Mouse (Mus musculus) limb, embryonic 12.5 days (tissue): ENCODE data around the gene Nt5dc2. TPM values are rescaled to one million over a fixed set of nuclear protein-coding genes. Genes with fewer than 3 reads are reported as not detected.

Source experiments
- ATAC-seq: fragments of 200-750 bp; cut with Nextera tagmentation; 2 replicates; pipeline ENCODE4 v1.8.0; 2017; ENCODE audit warnings: low read depth, moderate TSS enrichment; ENCODE audit not compliant: insufficient number of reproducible peaks, insufficient read depth, low FRiP score, low TSS enrichment
- H3K27ac ChIP-seq: fragments of 300-500 bp; sonication (generic); 2 replicates; pipeline ENCODE4 v1.5.1; 2016; ENCODE audit warnings: mild to moderate bottlenecking, moderate library complexity
- H3K27me3 ChIP-seq: fragments of 300-500 bp; sonication (generic); 2 replicates; pipeline ENCODE4 v1.6.1; 2016; ENCODE audit warnings: mild to moderate bottlenecking, moderate library complexity
- H3K36me3 ChIP-seq: fragments of 300-500 bp; sonication (generic); 2 replicates; pipeline ENCODE4 v1.6.1; 2016; ENCODE audit warnings: mild to moderate bottlenecking, moderate library complexity
- H3K4me1 ChIP-seq: fragments of 300-500 bp; sonication (generic); replicated peaks from 2 replicates; pipeline ENCODE4 v1.6.1; 2016
- H3K4me2 ChIP-seq: fragments of 300-500 bp; sonication (generic); 2 replicates; pipeline ENCODE4 v1.6.1; 2016; ENCODE audit warnings: mild to moderate bottlenecking, moderate library complexity
- H3K4me3 ChIP-seq: fragments of 300-500 bp; sonication (generic); replicated peaks from 2 replicates; pipeline ENCODE4 v1.5.1; 2016; ENCODE audit warnings: mild to moderate bottlenecking
- H3K9ac ChIP-seq: fragments of 300-500 bp; sonication (generic); replicated peaks from 2 replicates; pipeline ENCODE4 v1.6.1; 2016; ENCODE audit warnings: mild to moderate bottlenecking, moderate library complexity
- H3K9me3 ChIP-seq: fragments of 300-500 bp; sonication (generic); 2 replicates; pipeline ENCODE4 v1.6.1; 2016; ENCODE audit warnings: mild to moderate bottlenecking, moderate library complexity
- WGBS: fragments of 180-500 bp; shearing (Covaris S2); methylation state at CpG from one replicate; pipeline ENCODE4 v1.1.7; 2016; 5-methylcytosine and 5-hydroxymethylcytosine counted together
- polyA plus RNA-seq: library from polyadenylated mRNA; unstranded; fragments of >200 nt; fragmentation: Nextera tagmentation; extraction: Ambion mirVana; gene quantifications from 2 replicates; pipeline ENCODE4 v1.2.1, GENCODE M21; 2016

Nt5dc2 gene
- polyA plus RNA-seq, 1 experiment from 2014 or later: 485 TPM

GRCm38 (mm10) chr14:31160196-31161150 lies 29.6 kb downstream of the Nt5dc2 start:
- 78% methylated on average over 27 of the region's 27 CpGs for WGBS
- Histone ChIP-seq H3K27me3 (no peaks in the 10 kb centered on the region), H3K4me3 (no peak overlapping the region), H3K9ac (no peak overlapping the region), H3K27ac (no peak overlapping the region), H3K4me1 (peaks cover 1% of the 10 kb centered on the region; the same call in 1 of the 2 replicates), H3K36me3 (no peaks in the 10 kb centered on the region), H3K9me3 (no peaks in the 10 kb centered on the region), H3K4me2 (no peak overlapping the region)
- ATAC-seq: no peak

DNA sequence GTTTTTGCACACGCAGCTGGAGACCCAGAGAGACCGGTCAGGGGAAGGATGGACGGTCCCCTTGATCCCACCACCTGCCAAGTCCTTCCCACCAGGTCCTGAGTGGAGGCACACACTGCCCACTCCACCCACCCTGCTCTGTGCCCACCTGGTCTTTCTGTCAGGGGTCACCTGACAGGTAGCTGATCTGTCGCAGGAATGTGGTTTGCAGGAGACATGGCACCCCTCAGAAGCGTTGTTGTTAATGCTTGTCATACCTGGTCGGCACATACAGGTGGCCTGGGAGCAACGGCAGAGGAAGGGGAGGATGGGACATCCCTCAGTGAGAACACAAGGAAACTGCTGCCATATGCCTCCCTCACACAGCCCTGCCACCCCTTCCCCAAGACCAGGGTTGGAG lies 30.3 kb downstream of the Nt5dc2 start:
- H3K27ac ChIP-seq: no peak overlapping the region
- no peak overlapping the region for H3K9ac ChIP-seq
- no peaks in the 10 kb centered on the region for H3K27me3 ChIP-seq
- H3K36me3 ChIP-seq: no peaks in the 10 kb centered on the region
- 88% methylated on average over 7 of the region's 7 CpGs for WGBS
- ATAC-seq: no peak
- H3K4me1 ChIP-seq: peaks cover 7% of the 10 kb centered on the region; the same call in 1 of the 2 replicates
- no peak overlapping the region for H3K4me2 ChIP-seq
- no peaks in the 10 kb centered on the region for H3K9me3 ChIP-seq
- H3K4me3 ChIP-seq: no peak overlapping the region

- no peak for ATAC-seq
- Histone ChIP-seq H3K9ac (peak overlapping the region; percentile 12; the same call in 1 of the 2 replicates), H3K27ac (no peak overlapping the region), H3K4me3 (no peak overlapping the region), H3K4me1 (peaks cover 12% of the 10 kb centered on the region; the same call in 1 of the 2 replicates), H3K27me3 (no peaks in the 10 kb centered on the region), H3K36me3 (no peaks in the 10 kb centered on the region), H3K9me3 (no peaks in the 10 kb centered on the region), H3K4me2 (no peak overlapping the region)
- 75% methylated on average over 10 of the region's 10 CpGs for WGBS
Observed at GRCm38 (mm10) chr14:31161638-31162037, 30.8 kb downstream of the Nt5dc2 start.

DNA sequence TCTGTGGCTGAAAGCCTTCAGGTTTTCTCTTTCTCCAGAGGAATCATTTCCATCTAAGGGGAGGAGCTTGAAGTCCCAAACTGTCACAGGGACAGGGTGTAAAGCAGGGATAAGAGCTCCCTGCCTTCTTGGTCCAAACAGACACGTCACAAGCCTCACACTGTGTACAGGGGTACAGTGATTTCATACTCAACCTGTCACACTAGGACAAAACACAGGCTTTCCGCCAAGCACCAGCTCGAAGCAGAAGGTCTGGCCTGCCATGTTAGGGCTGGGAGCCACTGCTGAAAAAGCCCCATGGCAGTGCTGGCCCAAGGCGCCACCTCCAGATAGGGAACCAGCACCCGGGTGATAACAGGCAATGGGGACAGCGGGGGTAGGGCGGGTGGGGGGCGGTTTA lies 33.2 kb downstream of the Nt5dc2 start:
- Histone ChIP-seq H3K36me3 (no peaks in the 10 kb centered on the region), H3K9me3 (no peaks in the 10 kb centered on the region), H3K27me3 (no peaks in the 10 kb centered on the region), H3K9ac (no peak overlapping the region), H3K4me1 (peaks cover 28% of the 10 kb centered on the region), H3K4me3 (no peak overlapping the region), H3K27ac (no peak overlapping the region), H3K4me2 (no peak overlapping the region)
- 85% methylated on average over 8 of the region's 8 CpGs for WGBS
- no peak for ATAC-seq

DNA sequence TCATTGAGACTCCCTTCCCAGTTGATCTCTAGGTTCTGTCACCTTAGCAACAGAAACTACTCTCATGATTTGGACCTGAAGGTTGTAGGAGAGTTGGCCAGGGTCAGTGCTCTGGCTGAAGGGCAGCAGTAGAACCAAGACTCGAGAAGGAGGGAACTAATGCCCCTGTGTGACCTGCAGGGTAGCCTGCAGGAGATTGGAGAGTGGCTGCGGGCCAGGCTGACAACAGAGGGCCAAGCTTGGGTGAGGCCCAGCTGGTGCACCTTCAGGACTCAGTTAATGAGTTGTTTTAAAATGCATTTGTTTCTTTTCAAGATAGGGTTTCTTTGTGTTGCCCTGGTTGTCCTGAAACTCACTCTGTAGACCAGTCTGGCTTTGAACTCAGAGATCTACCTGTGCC lies 34.2 kb downstream of the Nt5dc2 start:
- no peaks in the 10 kb centered on the region for H3K9me3 ChIP-seq
- no peaks in the 10 kb centered on the region for H3K27me3 ChIP-seq
- no peak overlapping the region for H3K4me3 ChIP-seq
- WGBS: 65% methylated on average over 2 of the region's 2 CpGs
- H3K36me3 ChIP-seq: peaks cover 1% of the 10 kb centered on the region
- no peak overlapping the region for H3K9ac ChIP-seq
- no peak overlapping the region for H3K4me2 ChIP-seq
- no peak for ATAC-seq
- peaks cover 28% of the 10 kb centered on the region for H3K4me1 ChIP-seq
- no peak overlapping the region for H3K27ac ChIP-seq

DNA sequence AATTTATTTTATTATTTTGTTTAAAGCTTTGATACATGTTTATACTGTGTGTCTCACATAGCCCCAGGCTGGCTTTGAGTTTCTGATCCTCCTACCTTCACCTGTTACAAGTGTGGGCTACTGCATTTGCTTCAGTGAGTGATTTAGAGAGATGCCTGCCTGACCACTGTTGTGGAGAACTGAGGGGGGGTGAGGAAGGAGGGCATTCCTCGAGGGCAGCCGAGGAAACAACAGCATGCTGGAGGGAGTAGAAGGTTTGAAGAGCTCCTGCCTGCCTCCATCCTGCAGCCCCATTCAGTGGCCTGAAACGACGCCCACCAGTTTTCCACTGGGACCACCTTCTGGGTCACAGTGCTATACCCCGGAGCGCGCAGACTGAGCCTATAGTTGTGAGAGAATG lies 34.6 kb downstream of the Nt5dc2 start:
- Histone ChIP-seq H3K4me1 (peaks cover 28% of the 10 kb centered on the region), H3K36me3 (peaks cover 6% of the 10 kb centered on the region), H3K9ac (0 out of 2 replicates have a peak overlapping the region, but pooled peaks have one; percentile 4), H3K9me3 (no peaks in the 10 kb centered on the region), H3K4me3 (no peak overlapping the region), H3K27me3 (no peaks in the 10 kb centered on the region), H3K4me2 (no peak overlapping the region), H3K27ac (no peak overlapping the region)
- no peak for ATAC-seq
- WGBS: 69% methylated on average over 7 of the region's 7 CpGs

- no peak overlapping the region for H3K4me3 ChIP-seq
- peaks cover 12% of the 10 kb centered on the region for H3K36me3 ChIP-seq
- peaks cover 28% of the 10 kb centered on the region for H3K4me1 ChIP-seq
- H3K27me3 ChIP-seq: no peaks in the 10 kb centered on the region
- ATAC-seq: no peak
- H3K4me2 ChIP-seq: peak overlapping the region; percentile 21; the same call in 1 of the 2 replicates
- WGBS: 62% methylated on average over 10 of the region's 10 CpGs
- no peak overlapping the region for H3K27ac ChIP-seq
- H3K9ac ChIP-seq: 0 out of 2 replicates have a peak overlapping the region, but pooled peaks have one; percentile 4
- H3K9me3 ChIP-seq: no peaks in the 10 kb centered on the region
Observed at GRCm38 (mm10) chr14:31165991-31166630, 35.3 kb downstream of the Nt5dc2 start.

- WGBS: 75% methylated on average over 9 of the region's 9 CpGs
- Histone ChIP-seq H3K36me3 (peaks cover 20% of the 10 kb centered on the region), H3K9ac (0 out of 2 replicates have a peak overlapping the region, but pooled peaks have one; percentile 9), H3K27ac (no peak overlapping the region), H3K4me2 (peak overlapping the region; percentile 21), H3K4me1 (peaks cover 28% of the 10 kb centered on the region), H3K9me3 (no peaks in the 10 kb centered on the region), H3K4me3 (peak overlapping the region; percentile 10; the same call in 1 of the 2 replicates), H3K27me3 (no peaks in the 10 kb centered on the region)
- ATAC-seq: no peak
Observed at GRCm38 (mm10) chr14:31166827-31167226, 36.0 kb downstream of the Nt5dc2 start.

GRCm38 (mm10) chr14:31168425-31168824 lies 37.6 kb downstream of the Nt5dc2 start, which contains the start of gene Stab1:
TSS of gene Stab1 (minus strand) at chr14:31168641.
- peak within 1 kb of the TSS; percentile 31; the same call in 1 of the 2 replicates for H3K27ac ChIP-seq
- WGBS: 42% methylated on average over 10 of the region's 10 CpGs
- H3K36me3 ChIP-seq: peaks cover 36% of the 10 kb centered on the region
- no peak within 1 kb of the TSS for H3K4me2 ChIP-seq
- ATAC-seq: no peak
- no peak within 1 kb of the TSS; the same call in 1 of the 2 replicates for H3K9ac ChIP-seq
- H3K4me1 ChIP-seq: peaks cover 28% of the 10 kb centered on the region
- peak within 1 kb of the TSS; percentile 10 for H3K4me3 ChIP-seq
- no peaks in the 10 kb centered on the region for H3K27me3 ChIP-seq
- no peaks in the 10 kb centered on the region for H3K9me3 ChIP-seq

- no peak overlapping the region for H3K9ac ChIP-seq
- H3K9me3 ChIP-seq: no peaks in the 10 kb centered on the region
- WGBS: 85% methylated on average over 6 of the region's 6 CpGs
- no peak overlapping the region for H3K4me2 ChIP-seq
- ATAC-seq: no peak
- H3K27me3 ChIP-seq: no peaks in the 10 kb centered on the region
- peaks cover 28% of the 10 kb centered on the region for H3K4me1 ChIP-seq
- no peak overlapping the region for H3K4me3 ChIP-seq
- peaks cover 46% of the 10 kb centered on the region for H3K36me3 ChIP-seq
- H3K27ac ChIP-seq: no peak overlapping the region
Observed at GRCm38 (mm10) chr14:31169508-31169907, 38.7 kb downstream of the Nt5dc2 start.

DNA sequence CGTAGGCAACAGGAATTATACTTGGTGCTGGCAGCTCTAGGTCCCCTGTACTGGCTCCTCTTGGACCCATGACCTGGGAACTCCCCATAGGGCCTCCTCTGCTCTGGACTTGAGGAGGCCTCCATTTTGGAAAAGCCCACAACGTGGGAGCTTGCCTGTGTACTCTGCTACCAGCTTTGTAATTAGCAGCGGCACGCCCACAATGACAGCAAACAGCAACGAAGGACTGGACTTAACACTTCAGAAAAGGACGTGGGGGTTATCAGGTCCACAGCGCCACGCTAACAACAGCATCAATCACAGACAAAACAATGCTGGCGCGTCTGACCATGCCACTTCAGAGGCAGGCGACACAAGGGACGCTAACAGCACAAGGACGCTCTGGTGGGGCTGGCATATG lies 40.1 kb downstream of the Nt5dc2 start:
- Histone ChIP-seq H3K4me1 (peaks cover 23% of the 10 kb centered on the region), H3K36me3 (peaks cover 61% of the 10 kb centered on the region), H3K9ac (no peak overlapping the region), H3K9me3 (no peaks in the 10 kb centered on the region), H3K4me3 (no peak overlapping the region), H3K27me3 (no peaks in the 10 kb centered on the region), H3K27ac (no peak overlapping the region), H3K4me2 (no peak overlapping the region)
- no peak for ATAC-seq
- WGBS: 90% methylated on average over 13 of the region's 13 CpGs
